Mouse (Mus musculus) lung, adult 2 months (tissue): ENCODE data around the gene Sesn2.

Experiments used
- CTCF ChIP-seq: fragments of 200-500 bp; IDR thresholded peaks from 2 replicates; pipeline ENCODE4 v1.5.1; 2011; ENCODE audit warnings: mild to moderate bottlenecking, low read length, control low read depth; ENCODE audit not compliant: insufficient read depth
- POLR2A ChIP-seq: fragments of 200-500 bp; IDR thresholded peaks from 2 replicates; pipeline ENCODE4 v1.6.1; 2011; ENCODE audit warnings: low read depth, mild to moderate bottlenecking, control low read depth, low read length, borderline replicate concordance; ENCODE audit errors: extremely low read depth

DNA sequence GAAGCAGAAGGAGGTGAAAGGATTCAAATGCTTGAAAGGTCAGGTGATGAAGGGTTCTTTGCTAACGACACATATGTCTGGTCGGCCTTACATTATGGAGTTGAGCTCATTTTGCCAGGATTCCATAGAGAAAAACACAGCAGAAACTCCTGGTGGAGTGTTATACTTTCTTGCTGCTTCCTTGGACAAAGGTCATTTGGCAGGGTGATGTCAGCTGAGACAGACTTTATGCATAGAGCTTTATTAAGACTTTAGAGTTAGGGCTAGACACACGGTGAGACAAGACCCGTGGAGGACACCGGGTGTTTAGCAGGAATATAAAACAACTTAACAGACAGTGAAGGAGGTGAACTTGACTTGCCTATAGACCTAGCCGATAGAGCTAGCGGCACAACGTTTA, 32.5 kb downstream of the Sesn2 start:
- TF ChIP-seq CTCF (no peak), POLR2A (no peak)
